ENCODE assay signal across 8 mouse cellular contexts in genomic region chr3:35084091-35084867, GRCm38 (mm10).
A peak's percentile ranks its signal among the peaks of the same experiment; 100 is the strongest.
DNase-seq lines count a peak whose midpoint lies in the region; ATAC-seq lines count a peak whose summit lies in the region.

No protein-coding gene starts in this region.

- no peak overlapping the region for H3K4me2 ChIP-seq in lung, embryonic 15.5 days

- no peak overlapping the region for H3K4me3 ChIP-seq in lung, embryonic 15.5 days

- no peaks in the 10 kb centered on the region for H3K36me3 ChIP-seq in lung, embryonic 15.5 days

- 64% methylated on average over 11 of the region's 11 CpGs for WGBS in lung, embryonic 15.5 days

- ATAC-seq in lung, embryonic 15.5 days (ENCODE audit: borderline replicate concordance, extremely low read depth, low FRiP score, low TSS enrichment), result peak; percentile 64; the same call in 1 of the 2 replicates
- ATAC-seq in megakaryocyte progenitor cell, adult 5-6 weeks (replicated peaks; ENCODE audit: poor library complexity), result no peak

- no peak overlapping the region for H3K9ac ChIP-seq in lung, embryonic 15.5 days

- no peak for DNase-seq in lung, postnatal 4 days
- DNase-seq in heart, adult 8-10 months (ENCODE audit: low spot score), result peak; percentile 19
- peak; percentile 15 for DNase-seq in kidney, postnatal 14 days
- DNase-seq in retina, postnatal 7 days (ENCODE audit: low read depth, low spot score), result peak; percentile 31
- no peak for DNase-seq in frontal cortex, adult 2 months (ENCODE audit: extremely low spot score in 1 of 2, low spot score in 1 of 2)
- no peak for DNase-seq in c-Kit-positive CD71-positive TER-119-positive erythroid progenitor cells, embryonic 14.5 days (ENCODE audit: low spot score)

- H3K27ac ChIP-seq in lung, embryonic 15.5 days, result no peak overlapping the region

- H3K9me3 ChIP-seq in lung, embryonic 15.5 days, result no peaks in the 10 kb centered on the region

- no peaks in the 10 kb centered on the region for H3K27me3 ChIP-seq in lung, embryonic 15.5 days

- H3K4me1 ChIP-seq in lung, embryonic 15.5 days, result no peaks in the 10 kb centered on the region

Comparison
In these comparisons a context has a peak if more than half of its experiments do, and no peak if none do; other contexts are left out.
1. DNase-seq: peak in heart, adult 8-10 months (single experiment), kidney, postnatal 14 days (single experiment) and retina, postnatal 7 days (single experiment); none in lung, postnatal 4 days (0 of 2), frontal cortex, adult 2 months (0 of 2) and c-Kit-positive CD71-positive TER-119-positive erythroid progenitor cells, embryonic 14.5 days (single experiment).